Mouse (Mus musculus) heart, embryonic 11.5 days (tissue): ENCODE data around the gene 9130230L23Rik. TPM values are rescaled to one million over a fixed set of nuclear protein-coding genes. Genes with fewer than 3 reads are reported as not detected.

Experiments used
- ATAC-seq: fragments of 200-750 bp; cut with Nextera tagmentation; replicated peaks from 2 replicates; pipeline ENCODE4 v1.8.0; 2017; ENCODE audit warnings: moderate library complexity; ENCODE audit not compliant: insufficient number of reproducible peaks, low FRiP score, low TSS enrichment
- H3K27ac ChIP-seq: fragments of 300-500 bp; sonication (generic); 2 replicates; pipeline ENCODE4 v1.5.1; 2014; ENCODE audit warnings: mild to moderate bottlenecking, low read depth, low read length
- H3K27me3 ChIP-seq: fragments of 300-500 bp; sonication (generic); 2 replicates; pipeline ENCODE4 v1.6.1; 2014; ENCODE audit warnings: mild to moderate bottlenecking, low read length, mixed read lengths; ENCODE audit not compliant: control insufficient read depth, insufficient read depth
- H3K36me3 ChIP-seq: fragments of 300-500 bp; sonication (generic); 2 replicates; pipeline ENCODE4 v1.6.1; 2014; ENCODE audit warnings: mild to moderate bottlenecking, low read length, moderate library complexity, mixed read lengths; ENCODE audit not compliant: control insufficient read depth, insufficient read depth
- H3K4me1 ChIP-seq: fragments of 300-500 bp; sonication (generic); 2 replicates; pipeline ENCODE4 v1.6.1; 2014; ENCODE audit warnings: low read length; ENCODE audit not compliant: control insufficient read depth, insufficient read depth
- H3K4me2 ChIP-seq: fragments of 300-500 bp; sonication (generic); 2 replicates; pipeline ENCODE4 v1.6.1; 2014; ENCODE audit warnings: mild to moderate bottlenecking, moderate library complexity
- H3K4me3 ChIP-seq: fragments of 300-500 bp; sonication (generic); 2 replicates; pipeline ENCODE4 v1.5.1; 2014; ENCODE audit warnings: low read depth, low read length
- H3K9ac ChIP-seq: fragments of 300-500 bp; sonication (generic); 2 replicates; pipeline ENCODE4 v1.6.1; 2014; ENCODE audit warnings: mild to moderate bottlenecking, low read depth, low read length, moderate library complexity
- H3K9me3 ChIP-seq: fragments of 300-500 bp; sonication (generic); replicated peaks from 2 replicates; pipeline ENCODE4 v1.6.1; 2016; ENCODE audit warnings: low read length; ENCODE audit not compliant: control insufficient read depth
- WGBS: fragments of 180-500 bp; shearing (Covaris S2); extraction: QIAGEN DNeasy Blood & Tissue Kit; methylation state at CpG from one replicate; pipeline ENCODE4 v1.1.7; 2014; ENCODE audit not compliant: insufficient replicate concordance; 5-methylcytosine and 5-hydroxymethylcytosine counted together
- polyA plus RNA-seq: library from polyadenylated mRNA; unstranded; fragments of >200 nt; fragmentation: Nextera tagmentation; extraction: Ambion mirVana; gene quantifications from 2 replicates; pipeline ENCODE4 v1.2.1, GENCODE M21; 2014

9130230L23Rik gene
- polyA plus RNA-seq, 1 experiment from 2014 or later, result 0.29 TPM

DNA sequence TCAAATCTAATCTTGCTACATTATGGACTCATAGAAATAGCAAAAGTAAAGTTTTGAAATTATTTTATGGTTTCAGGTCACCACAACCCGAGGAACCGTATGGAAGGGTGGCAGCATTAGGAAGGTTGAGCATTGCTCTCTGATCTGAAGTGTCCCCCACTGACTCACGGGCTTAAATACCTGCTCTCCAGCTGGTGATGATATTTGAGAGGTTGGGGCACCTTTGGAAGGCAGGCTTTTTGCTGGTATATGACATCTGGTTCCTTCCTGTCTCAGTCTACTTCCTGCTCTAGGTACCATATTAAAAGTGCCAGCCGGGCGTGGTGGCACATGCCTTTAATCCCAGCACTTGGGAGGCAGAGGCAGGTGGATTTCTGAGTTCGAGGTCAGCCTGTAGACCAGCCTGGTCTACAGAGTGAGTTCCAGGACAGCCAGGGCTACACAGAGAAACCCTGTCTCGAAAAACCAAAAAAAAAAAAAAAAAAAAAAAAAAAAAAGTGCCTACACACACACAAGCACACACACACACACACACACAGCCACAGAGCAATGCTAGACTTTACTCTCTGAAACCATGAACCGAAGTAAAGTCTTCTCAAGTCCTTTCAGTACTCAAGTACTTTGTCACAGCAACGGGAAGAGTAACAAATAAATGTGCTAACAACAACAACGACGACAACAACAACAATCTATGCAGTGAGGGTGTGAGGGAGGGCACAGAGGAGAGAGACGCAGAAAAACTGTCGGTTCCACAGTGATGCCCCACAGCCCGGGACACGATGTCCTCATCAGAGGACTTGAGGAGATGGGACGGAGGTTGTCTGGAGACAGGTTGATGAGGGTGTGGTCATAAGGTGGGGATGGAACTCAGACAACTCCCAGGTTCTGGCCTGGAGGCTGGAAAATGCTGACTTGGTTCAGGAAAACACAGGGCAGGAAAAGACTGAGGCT, 49.7 kb downstream of the 9130230L23Rik start:
- ATAC-seq, result no peak
- no peaks in the 10 kb centered on the region for H3K27me3 ChIP-seq
- peak overlapping the region; percentile 56 for H3K4me2 ChIP-seq
- no peaks in the 10 kb centered on the region for H3K9me3 ChIP-seq
- H3K4me1 ChIP-seq, result peaks cover 5% of the 10 kb centered on the region
- 86% methylated on average over 16 of the region's 16 CpGs for WGBS
- H3K4me3 ChIP-seq, result no peak overlapping the region
- H3K9ac ChIP-seq, result peak overlapping the region; percentile 11; the same call in 1 of the 2 replicates
- H3K36me3 ChIP-seq, result no peaks in the 10 kb centered on the region
- peak overlapping the region; percentile 50; the same call in 1 of the 2 replicates for H3K27ac ChIP-seq

DNA sequence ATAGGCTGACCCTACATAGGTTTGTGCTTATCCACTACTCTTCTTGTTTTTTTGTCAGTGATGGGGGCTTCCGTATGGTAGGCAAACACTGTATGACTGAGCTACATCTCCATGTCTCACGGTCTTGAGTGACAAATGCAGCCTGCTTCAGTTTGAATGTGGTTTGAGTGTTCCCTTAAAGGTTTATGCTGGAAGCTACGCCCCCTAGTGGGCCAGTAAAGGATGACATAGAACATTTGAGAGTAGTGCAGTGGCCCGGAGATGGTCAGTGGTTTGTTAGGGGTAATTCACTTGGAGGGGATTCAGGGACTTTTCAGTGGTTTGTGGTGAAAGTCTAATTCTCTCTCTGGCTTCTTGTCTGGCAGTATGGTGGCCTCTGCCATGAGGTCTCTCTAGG, 52.6 kb downstream of the 9130230L23Rik start:
- Histone ChIP-seq H3K4me3 (no peak overlapping the region), H3K36me3 (no peaks in the 10 kb centered on the region), H3K4me2 (no peak overlapping the region), H3K9ac (no peak overlapping the region), H3K9me3 (no peaks in the 10 kb centered on the region), H3K4me1 (peaks cover 5% of the 10 kb centered on the region), H3K27ac (no peak overlapping the region), H3K27me3 (no peaks in the 10 kb centered on the region)
- 64% methylated on average over 4 of the region's 4 CpGs for WGBS
- ATAC-seq, result no peak

- Histone ChIP-seq H3K27me3 (no peaks in the 10 kb centered on the region), H3K36me3 (no peaks in the 10 kb centered on the region), H3K27ac (no peak overlapping the region), H3K4me3 (no peak overlapping the region), H3K9ac (no peak overlapping the region), H3K4me1 (peaks cover 5% of the 10 kb centered on the region), H3K4me2 (no peak overlapping the region), H3K9me3 (no peaks in the 10 kb centered on the region)
- no peak for ATAC-seq
- 66% methylated on average over 18 of the region's 18 CpGs for WGBS
Observed at GRCm38 (mm10) chr5:65950679-65951512, 53.2 kb downstream of the 9130230L23Rik start.

- H3K36me3 ChIP-seq, result no peaks in the 10 kb centered on the region
- H3K4me2 ChIP-seq, result no peak overlapping the region
- H3K27ac ChIP-seq, result no peak overlapping the region
- peaks cover 3% of the 10 kb centered on the region for H3K4me1 ChIP-seq
- ATAC-seq, result no peak
- no peak overlapping the region for H3K9ac ChIP-seq
- H3K27me3 ChIP-seq, result no peaks in the 10 kb centered on the region
- no peak overlapping the region for H3K4me3 ChIP-seq
- 72% methylated on average over 6 of the region's 6 CpGs for WGBS
- H3K9me3 ChIP-seq, result no peaks in the 10 kb centered on the region
Observed at GRCm38 (mm10) chr5:65950236-65950635, 53.8 kb downstream of the 9130230L23Rik start.

- H3K36me3 ChIP-seq, result no peaks in the 10 kb centered on the region
- no peaks in the 10 kb centered on the region for H3K27me3 ChIP-seq
- no peak overlapping the region for H3K4me3 ChIP-seq
- ATAC-seq, result no peak
- no peaks in the 10 kb centered on the region; the same call in 1 of the 2 replicates for H3K4me1 ChIP-seq
- no peak overlapping the region for H3K27ac ChIP-seq
- WGBS, result 77% methylated on average over 3 of the region's 3 CpGs
- H3K9ac ChIP-seq, result no peak overlapping the region
- no peaks in the 10 kb centered on the region for H3K9me3 ChIP-seq
- no peak overlapping the region for H3K4me2 ChIP-seq
Observed at GRCm38 (mm10) chr5:65949822-65950221, 54.3 kb downstream of the 9130230L23Rik start.

DNA sequence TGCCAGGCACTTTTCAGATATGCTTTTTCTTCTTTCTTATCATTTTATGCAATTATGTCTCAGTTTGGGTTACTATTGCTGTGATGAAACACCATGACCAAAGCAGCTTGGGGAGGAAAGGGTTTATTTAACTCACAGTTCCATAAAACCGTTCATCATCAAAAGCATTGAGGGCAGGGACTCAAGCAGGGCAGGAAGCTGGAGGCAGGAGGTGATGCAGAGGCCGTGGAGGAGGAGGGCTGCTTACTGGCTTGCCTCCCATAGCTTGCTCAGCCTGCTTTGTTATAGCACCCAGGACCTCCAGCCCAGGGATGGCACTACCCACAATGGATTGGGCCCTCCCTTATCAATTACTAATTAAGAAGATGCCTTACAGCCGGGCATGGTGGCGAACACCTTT, 62.9 kb downstream of the 9130230L23Rik start:
- H3K4me3 ChIP-seq, result no peak overlapping the region
- H3K27me3 ChIP-seq, result no peaks in the 10 kb centered on the region
- no peak overlapping the region for H3K9ac ChIP-seq
- no peak overlapping the region for H3K4me2 ChIP-seq
- H3K4me1 ChIP-seq, result no peaks in the 10 kb centered on the region
- H3K9me3 ChIP-seq, result no peaks in the 10 kb centered on the region
- no peak for ATAC-seq
- no peaks in the 10 kb centered on the region for H3K36me3 ChIP-seq
- 69% methylated on average over 4 of the region's 4 CpGs for WGBS
- no peak overlapping the region for H3K27ac ChIP-seq

- no peaks in the 10 kb centered on the region for H3K36me3 ChIP-seq
- no peak overlapping the region for H3K9ac ChIP-seq
Observed at GRCm38 (mm10) chr5:65937998-65938715, 65.9 kb downstream of the 9130230L23Rik start.

More at GRCm38 (mm10) chr5:65937998-65938715, 65.9 kb downstream of the 9130230L23Rik start:
- no peak; the same call in 1 of the 2 replicates for ATAC-seq
- Histone ChIP-seq H3K27me3 (no peaks in the 10 kb centered on the region), H3K4me3 (no peak overlapping the region), H3K4me2 (no peak overlapping the region), H3K9me3 (no peaks in the 10 kb centered on the region), H3K27ac (no peak overlapping the region), H3K4me1 (no peaks in the 10 kb centered on the region)
- WGBS, result 52% methylated on average over 9 of the region's 9 CpGs
